Mouse (Mus musculus) Patski (cell line): ENCODE results near the gene Avil. TPM values are rescaled to one million over a fixed set of nuclear protein-coding genes. Genes with fewer than 3 reads are reported as not detected.
"Not testable (repeated sequence)": the region's sequence is repeated elsewhere in the genome, so short reads cannot be mapped to it uniquely, and the experiment has no call there.

ENCODE experiments used
- ATAC-seq: fragments of 100-300 bp; one replicate; pipeline ENCODE4 v1.8.0; 2021
- CTCF ChIA-PET: fragments of 350-600 bp; sonication (Branson Sonifier 250); formaldehyde crosslinking; loops from one replicate; lab custom pipeline; 2022; ENCODE audit warnings: inconsistent platforms; lab: Charles Lee
- POLR2A ChIA-PET: fragments of 350-600 bp; sonication (Branson Sonifier 250); formaldehyde crosslinking; loops from one replicate; lab custom pipeline; 2022; ENCODE audit warnings: antibody characterized with exemption, inconsistent platforms; lab: Charles Lee
- DNase-seq: peaks from one replicate; pipeline ENCODE4 v3.0.0-alpha.2; 2011; ENCODE audit warnings: low read depth, low spot score
- H3K27me3 ChIP-seq: fragments of 371-371 bp; one replicate; pipeline ENCODE4 v1.5.1; 2021
- CTCF ChIP-seq: fragments of 100-300 bp; IDR thresholded peaks from one replicate; pipeline ENCODE4 v1.5.1; 2021
- in situ Hi-C: fragments of 300-500 bp; cut with MboI; formaldehyde crosslinking; loops from 3 replicates; pipeline ENCODE4 v1.11.1; 2018; ENCODE audit warnings: low pct_unique_long_range_greater_than_20kb, mixed read lengths
- polyA plus RNA-seq: library from polyadenylated mRNA; unstranded; gene quantifications from one replicate; pipeline ENCODE4 v1.2.3, GENCODE M21; 2021

Avil gene
- polyA plus RNA-seq, 1 experiment from 2014 or later, result 0.09 TPM

DNA sequence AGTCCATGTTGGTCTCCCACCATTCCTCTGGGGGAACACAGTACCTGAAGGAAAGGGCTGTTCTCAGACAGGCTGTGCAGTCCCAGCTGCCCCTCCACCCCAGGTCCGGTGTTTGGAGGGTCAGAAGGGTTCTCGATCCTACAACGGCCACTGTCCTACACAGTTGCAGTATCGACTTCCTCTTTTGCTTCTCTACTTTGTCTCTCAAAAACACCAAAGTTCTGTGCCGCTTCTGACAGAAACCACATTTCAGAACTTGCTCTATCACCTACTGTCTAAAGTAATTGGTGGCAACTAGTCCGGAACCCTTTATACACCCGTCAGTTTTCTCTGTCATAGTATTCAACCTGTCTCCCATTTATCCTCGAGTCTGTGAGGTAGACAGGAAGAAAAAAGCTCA is 54.9 kb downstream of the Avil start:
- no peaks in the 10 kb centered on the region for H3K27me3 ChIP-seq
- ChIA-PET CTCF (no interaction called here), POLR2A (no interaction called here)
- no peak for TF ChIP-seq CTCF
- ATAC-seq (no peak), DNase-seq (no peak)
- in situ Hi-C loops, result loop anchor here (25.0 kb wide), 1 partner anchor 607 kb away; the partner anchor contains the start of genes Nab2 and Nemp1

DNA sequence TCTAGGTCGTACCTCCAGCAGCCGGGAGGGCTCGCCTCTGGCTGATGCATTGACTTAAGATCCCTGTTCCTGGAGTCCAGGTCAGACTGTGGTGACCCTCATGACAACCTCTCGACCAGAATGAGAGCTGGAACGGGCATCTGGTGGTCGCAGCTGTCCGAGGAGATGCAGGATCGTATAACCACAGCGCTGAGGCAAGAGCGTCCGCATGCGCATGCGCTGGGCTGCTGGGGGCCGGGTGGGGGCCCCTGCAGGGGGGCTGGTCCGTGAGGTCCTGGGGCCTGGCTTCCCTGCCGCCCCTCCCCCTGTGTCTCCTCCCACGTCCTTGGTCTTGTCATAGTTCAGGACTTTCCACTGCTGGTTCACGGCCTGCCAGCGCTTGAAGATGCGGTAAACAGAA is 56.0 kb downstream of the Avil start:
- no peak for TF ChIP-seq CTCF
- DNase-seq (no peak), ATAC-seq (no peak)
- no peaks in the 10 kb centered on the region for H3K27me3 ChIP-seq
- in situ Hi-C loops, result loop anchor here (25.0 kb wide), 1 partner anchor 606 kb away; the partner anchor contains the start of genes Nab2 and Nemp1
- CTCF ChIA-PET, result no interaction called here
- POLR2A ChIA-PET, result interaction anchor here (0.9 to 2.3 kb wide), 2 partner anchors 12 to 16 kb away, joined by 3 to 10 read pairs; partner anchors contain the start of genes Eef1akmt3 and Mettl1

DNA sequence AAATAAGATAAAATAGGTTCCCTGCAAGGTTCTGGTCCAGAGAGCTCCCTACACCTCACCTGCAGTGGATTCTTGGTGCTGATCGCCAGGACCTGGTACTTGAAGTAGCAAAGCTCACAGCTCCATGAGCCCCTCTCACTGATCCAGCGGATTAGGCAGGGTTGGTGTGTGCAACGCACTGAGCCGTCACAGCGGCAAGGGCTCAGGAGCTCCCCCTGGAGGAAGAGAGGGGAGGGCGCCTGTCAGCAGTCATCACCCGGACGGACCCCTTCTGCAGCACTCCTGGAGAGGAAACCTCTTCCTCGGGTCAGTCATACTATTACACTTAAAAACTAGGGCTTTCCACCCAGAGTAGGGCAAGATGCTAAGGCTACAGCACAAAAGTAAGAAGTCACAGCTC is 57.7 kb downstream of the Avil start:
- no peak for DNase-seq
- POLR2A ChIA-PET, result interaction anchor here (0.8 to 2.3 kb wide), 2 partner anchors 17 to 73 kb away, joined by 3 to 10 read pairs; partner anchors contain the start of genes Eef1akmt3 and Mettl1
- CTCF ChIA-PET, result interaction anchor here (0.6 to 2.0 kb wide), 12 partner anchors 9 to 134 kb away, joined by 3 to 13 read pairs (median 5); partner anchors contain the start of genes Cyp27b1, Eef1akmt3 and Mettl1
- in situ Hi-C loops, result loop anchor here (25.0 kb wide), 1 partner anchor 604 kb away; the partner anchor contains the start of genes Nab2 and Nemp1
- no peak for TF ChIP-seq CTCF
- ATAC-seq, result peak; percentile 54
- no peaks in the 10 kb centered on the region for H3K27me3 ChIP-seq

DNA sequence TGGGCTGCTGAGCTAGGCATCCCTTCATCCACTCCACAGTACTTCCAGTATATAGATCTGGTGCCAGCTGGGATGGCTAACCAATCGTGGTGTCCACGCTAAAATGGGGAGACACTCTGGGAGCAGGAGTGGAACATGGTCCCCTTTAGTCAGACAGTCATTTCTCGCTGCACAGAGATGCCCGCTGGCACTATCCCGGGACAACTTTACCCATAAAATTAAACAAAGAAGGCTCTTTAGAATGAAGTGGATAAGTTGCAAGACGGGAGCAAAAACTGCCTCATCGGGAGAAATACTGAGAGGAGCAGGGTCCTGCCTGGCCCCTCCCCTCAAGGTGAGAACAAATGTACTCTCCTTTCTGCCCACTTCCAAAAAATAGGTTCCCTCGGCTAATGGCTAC is 58.2 kb downstream of the Avil start:
- no peak for ATAC-seq
- ChIA-PET CTCF (interaction anchor here (0.7 to 2.0 kb wide), 10 partner anchors 9 to 102 kb away, joined by 3 to 13 read pairs (median 6); partner anchors contain the start of genes Cyp27b1, Eef1akmt3 and Mettl1), POLR2A (interaction anchor here (2.3 kb wide), 1 partner anchor 18 kb away, joined by 10 read pairs; the partner anchor contains the start of genes Eef1akmt3 and Mettl1)
- TF ChIP-seq CTCF, result no peak
- in situ Hi-C loops, result loop anchor here (25.0 kb wide), 1 partner anchor 604 kb away; the partner anchor contains the start of genes Nab2 and Nemp1
- no peaks in the 10 kb centered on the region for H3K27me3 ChIP-seq
- DNase-seq, result no peak

DNA sequence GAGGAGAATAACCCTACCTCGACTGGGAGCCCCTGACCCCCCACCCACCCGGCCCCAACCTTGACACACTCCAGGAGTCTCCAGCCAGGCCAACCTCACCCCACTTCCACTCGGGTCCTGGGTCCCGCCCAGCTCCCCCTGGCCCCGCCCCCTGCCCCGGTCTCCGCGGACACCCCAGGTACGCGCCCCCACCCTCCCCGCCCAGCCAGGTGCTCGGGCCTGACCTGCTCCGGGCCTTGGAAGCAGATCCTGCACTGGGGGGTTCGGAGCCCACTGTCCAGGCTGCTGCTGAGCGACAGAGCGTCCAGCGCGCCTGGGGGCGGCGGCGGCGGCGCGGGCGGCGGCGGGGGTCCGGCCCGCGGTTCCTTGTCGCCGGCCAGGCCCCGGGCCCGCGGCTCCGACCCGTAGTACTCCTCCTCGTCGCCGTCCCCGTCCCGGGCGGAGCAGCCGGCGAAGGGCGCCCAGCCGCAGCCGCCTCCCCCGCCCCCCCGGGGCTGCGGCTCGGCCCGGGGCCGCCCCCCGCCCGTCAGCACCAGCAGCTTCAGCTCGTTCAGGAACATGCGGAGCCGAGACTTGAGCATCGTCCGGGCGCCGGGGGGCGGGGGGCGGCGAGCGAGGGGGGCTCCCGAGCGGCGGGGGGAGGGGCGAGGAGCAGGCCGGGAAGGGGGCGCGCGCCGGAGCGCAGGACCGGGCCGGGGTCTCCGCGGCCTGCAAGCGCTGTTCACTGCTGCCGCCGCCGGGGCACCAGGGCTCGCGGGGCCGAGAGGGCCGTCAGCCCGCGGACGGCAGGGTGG is 58.9 kb downstream of the Avil start:
- TF ChIP-seq CTCF, result no peak
- in situ Hi-C loops, result loop anchor here (25.0 kb wide), 1 partner anchor 603 kb away; the partner anchor contains the start of genes Nab2 and Nemp1
- ATAC-seq (no peak), DNase-seq (no peak)
- POLR2A ChIA-PET, result no interaction called here
- CTCF ChIA-PET, result interaction anchor here (1.1 to 2.0 kb wide), 4 partner anchors 10 to 28 kb away, joined by 4 to 13 read pairs (median 11); partner anchors contain the start of genes Cyp27b1, Eef1akmt3 and Mettl1
- H3K27me3 ChIP-seq, result no peaks in the 10 kb centered on the region

DNA sequence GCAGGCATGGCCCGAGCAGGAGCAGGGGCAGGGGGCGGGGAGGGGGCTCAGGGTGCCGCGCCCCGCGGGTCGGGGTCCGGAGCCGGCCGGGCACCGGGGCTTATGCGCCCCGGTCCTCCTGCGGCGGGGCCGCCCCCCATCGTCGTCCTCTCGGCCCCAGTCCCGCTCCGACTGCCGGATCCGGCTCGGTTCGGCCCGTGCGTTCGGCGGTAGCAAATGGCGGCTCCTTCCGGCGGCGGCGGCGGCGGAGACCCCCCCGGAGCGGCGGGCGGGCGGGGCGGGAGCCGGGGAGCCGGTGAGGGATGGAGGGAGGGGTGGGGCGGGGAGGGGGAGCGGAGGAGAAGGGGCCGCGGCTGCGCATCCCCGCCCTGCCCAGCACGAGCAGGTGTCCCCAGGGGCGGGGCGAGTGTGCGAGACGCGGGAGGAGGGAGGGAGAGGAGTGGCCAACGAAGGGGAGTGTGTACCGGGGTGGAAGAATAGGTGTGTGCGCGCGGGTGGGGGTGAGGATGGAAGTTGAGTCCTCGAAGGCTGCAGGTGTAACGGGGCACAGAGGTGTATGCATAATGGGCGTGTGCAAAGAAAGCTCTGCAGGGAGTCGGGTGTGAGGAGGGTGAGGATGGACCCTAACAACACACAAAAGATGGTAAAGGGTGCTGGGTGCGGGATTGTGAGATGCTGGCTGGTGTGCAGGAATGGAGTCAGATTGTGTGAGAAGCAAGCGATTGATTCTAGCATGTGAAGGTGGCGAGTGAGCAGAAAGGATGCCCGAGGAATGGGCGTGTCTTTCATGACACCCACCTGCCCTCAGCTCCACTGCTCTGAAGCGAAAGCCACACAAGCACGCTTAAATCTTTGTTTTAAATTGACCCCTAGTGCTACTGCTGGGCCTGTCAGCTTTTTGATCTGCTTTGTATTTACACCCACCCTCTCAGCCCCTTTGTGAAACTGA is 59.7 kb downstream of the Avil start, which contains the start of gene March9:
Gene March9, minus strand, starts transcription at position 217 of the 949 bp plus-strand sequence.
- POLR2A ChIA-PET, result interaction anchor here (0.5 to 0.7 kb wide), 2 partner anchors 31 to 140 kb away, joined by 3 read pairs; no protein-coding TSS in a partner anchor
- no peak for TF ChIP-seq CTCF
- CTCF ChIA-PET, result no interaction called here
- no peak for DNase-seq
- ATAC-seq, result peak; percentile 45
- in situ Hi-C loops, result loop anchor here (25.0 kb wide), 1 partner anchor 602 kb away; the partner anchor contains the start of genes Nab2 and Nemp1
- no peaks in the 10 kb centered on the region for H3K27me3 ChIP-seq

DNA sequence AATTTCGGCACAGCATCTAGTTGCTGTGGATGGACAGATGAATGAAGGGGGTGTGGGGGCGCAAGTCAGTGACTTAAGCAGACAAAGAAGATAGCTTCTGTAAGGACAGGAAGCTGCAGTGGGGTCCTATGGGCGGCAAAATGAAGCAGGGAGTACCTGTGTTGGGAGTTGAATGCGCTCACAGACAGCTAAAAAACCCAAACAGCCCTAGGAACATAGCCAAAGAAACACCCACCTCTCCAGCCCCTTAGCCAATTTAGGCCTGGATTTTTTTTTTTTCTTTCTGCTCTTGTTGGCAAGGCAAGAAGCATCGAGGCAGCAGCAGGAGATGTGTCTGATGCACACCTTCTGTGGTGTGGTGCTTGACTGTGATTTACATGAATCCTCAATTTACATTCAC is 60.6 kb downstream of the Avil start:
- ATAC-seq (no peak), DNase-seq (no peak)
- ChIA-PET CTCF (interaction anchor here (1.0 kb wide), 1 partner anchor 140 kb away, joined by 3 read pairs; no protein-coding TSS in a partner anchor), POLR2A (interaction anchor here (0.5 to 0.7 kb wide), 2 partner anchors 32 to 139 kb away, joined by 3 read pairs; no protein-coding TSS in a partner anchor)
- in situ Hi-C loops, result loop anchor here (25.0 kb wide), 1 partner anchor 601 kb away; the partner anchor contains the start of genes Nab2 and Nemp1
- no peaks in the 10 kb centered on the region for H3K27me3 ChIP-seq
- no peak for TF ChIP-seq CTCF

DNA sequence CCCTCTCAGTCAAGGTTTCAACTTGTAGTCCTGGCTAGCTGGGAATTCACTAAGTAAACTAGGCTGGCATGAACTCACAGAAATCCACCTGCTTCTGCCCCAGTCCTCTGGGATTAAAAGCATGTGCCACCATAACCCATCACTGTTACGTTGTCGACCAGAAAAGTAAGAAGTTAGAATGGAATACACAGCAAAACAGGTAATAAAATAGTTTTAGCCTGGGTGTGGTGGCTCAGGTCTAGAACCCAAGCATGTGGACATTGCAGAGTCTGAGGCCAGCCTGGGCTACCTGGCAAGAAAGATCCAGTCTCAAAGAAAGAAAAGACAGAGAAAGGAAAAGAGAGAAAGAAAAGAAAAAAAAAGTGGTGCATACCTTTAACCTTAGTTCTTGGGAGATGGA is 61.0 kb downstream of the Avil start:
- DNase-seq (no peak), ATAC-seq (no peak)
- in situ Hi-C loops, result loop anchor here (25.0 kb wide), 1 partner anchor 601 kb away; the partner anchor contains the start of genes Nab2 and Nemp1
- POLR2A ChIA-PET, result no interaction called here
- no peak for TF ChIP-seq CTCF
- H3K27me3 ChIP-seq, result no peaks in the 10 kb centered on the region
- CTCF ChIA-PET, result interaction anchor here (1.0 to 1.5 kb wide), 2 partner anchors 30 to 141 kb away, joined by 3 to 6 read pairs; no protein-coding TSS in a partner anchor

DNA sequence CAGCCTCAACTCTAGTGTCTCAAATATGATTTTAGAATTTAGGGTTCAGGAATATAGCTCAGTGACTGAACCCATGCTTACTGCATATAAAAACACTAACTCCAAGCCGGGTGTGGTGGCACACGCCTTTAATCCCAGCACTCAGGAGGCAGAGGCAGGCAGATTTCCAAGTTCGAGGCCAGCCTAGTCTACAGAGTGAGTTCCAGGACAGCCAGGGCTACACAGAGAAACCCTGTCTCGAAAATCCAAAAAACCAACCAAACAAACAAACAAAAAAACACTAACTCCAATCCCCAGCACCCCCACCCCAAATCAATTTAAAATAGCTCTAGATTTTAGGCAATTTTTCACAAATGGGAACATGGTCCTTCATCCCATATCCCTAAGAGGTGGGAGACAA is 61.6 kb downstream of the Avil start:
- DNase-seq, H3K27me3 ChIP-seq, ATAC-seq, POLR2A ChIA-PET: not testable (repeated sequence)
- in situ Hi-C loops, result loop anchor here (25.0 kb wide), 1 partner anchor 600 kb away; the partner anchor contains the start of genes Nab2 and Nemp1
- CTCF ChIA-PET, result interaction anchor here (1.0 to 1.5 kb wide), 2 partner anchors 30 to 141 kb away, joined by 3 to 6 read pairs; no protein-coding TSS in a partner anchor
